Comparison of ENCODE assay signal across 16 mouse cellular contexts in genomic region chrX:57916705-57917104, GRCm38 (mm10).
DNase-seq lines count a peak whose midpoint lies in the region; ATAC-seq lines count a peak whose summit lies in the region.
"Had no signal": no experiment of that assay in that cellular context is flagged by ENCODE, and none has a peak within 500 bp of the region (broad histone marks: within the 10 kb centered on the region; RNA-seq: fewer than 3 reads in every experiment).

No protein-coding gene starts in this region.

- H3K4me3 ChIP-seq in forebrain, embryonic 10.5 days = peak overlapping the region; percentile 14
- H3K4me3 ChIP-seq in forebrain, embryonic 15.5 days = no peak overlapping the region
- H3K4me3 ChIP-seq in hindbrain, embryonic 11.5 days (ENCODE audit: low read depth, low read length) = no peak overlapping the region
- peak overlapping the region; percentile 28 for H3K4me3 ChIP-seq in midbrain, embryonic 10.5 days
- H3K4me3 ChIP-seq in neural tube, embryonic 13.5 days = no peak overlapping the region
- H3K4me3 ChIP-seq: embryonic facial prominence, embryonic 12.5 days had no signal

- no peak for ATAC-seq in forebrain, embryonic 15.5 days (replicated peaks)
- ATAC-seq in hindbrain, embryonic 11.5 days (ENCODE audit: low FRiP score) = 0 out of 2 replicates have a peak, but pooled peaks have one; percentile 21
- no peak for ATAC-seq in neural tube, embryonic 13.5 days (ENCODE audit: low read depth)

- H3K27me3 ChIP-seq in forebrain, embryonic 10.5 days (ENCODE audit: poor library complexity, severe bottlenecking) = peaks cover 55% of the 10 kb centered on the region
- H3K27me3 ChIP-seq in forebrain, embryonic 15.5 days = peaks cover 10% of the 10 kb centered on the region
- peaks cover 12% of the 10 kb centered on the region for H3K27me3 ChIP-seq in hindbrain, embryonic 11.5 days (ENCODE audit: control insufficient read depth, insufficient read depth, low read length)
- H3K27me3 ChIP-seq in midbrain, embryonic 10.5 days (ENCODE audit: low read depth, poor library complexity, severe bottlenecking) = peaks cover 51% of the 10 kb centered on the region
- peaks cover 18% of the 10 kb centered on the region for H3K27me3 ChIP-seq in neural tube, embryonic 13.5 days

- DNase-seq in forebrain, embryonic 10.5 days (ENCODE audit: extremely low spot score, low spot score) = peak; percentile 29
- DNase-seq in hindbrain, embryonic 11.5 days (ENCODE audit: low spot score) = peak; percentile 30
- DNase-seq in midbrain, embryonic 10.5 days (ENCODE audit: low spot score) = peak; percentile 37
- DNase-seq in left cerebral cortex, postnatal 10 days (ENCODE audit: extremely low spot score in 1 of 2, low spot score in 2 of 2) = no peak
- DNase-seq in cerebellum, adult 18-20 months = no peak
- no peak for DNase-seq in cerebellum, adult 11 months
- DNase-seq: adrenal gland, postnatal 25 days; heart, adult 18-20 months; heart, postnatal 14 days; kidney, adult 2 months; lung, adult 18-20 months; right cerebral cortex, postnatal 25 days; thymus, postnatal 14 days had no signal

- H3K27ac ChIP-seq in forebrain, embryonic 10.5 days = peak overlapping the region; percentile 51
- H3K27ac ChIP-seq in forebrain, embryonic 15.5 days (replicated peaks) = no peak overlapping the region
- no peak overlapping the region for H3K27ac ChIP-seq in hindbrain, embryonic 11.5 days (ENCODE audit: low read depth, low read length)
- H3K27ac ChIP-seq in midbrain, embryonic 10.5 days (replicated peaks) = 0 out of 2 replicates have a peak overlapping the region, but pooled peaks have one; percentile 49
- no peak overlapping the region for H3K27ac ChIP-seq in neural tube, embryonic 13.5 days (replicated peaks)
- H3K27ac ChIP-seq: embryonic facial prominence, embryonic 12.5 days had no signal

- intact Hi-C loops in left cerebral cortex, postnatal 10 days (cut with DNase I) = no loop called here

- no peaks in the 10 kb centered on the region for H3K36me3 ChIP-seq in forebrain, embryonic 10.5 days (replicated peaks)
- H3K36me3 ChIP-seq in forebrain, embryonic 15.5 days = no peaks in the 10 kb centered on the region
- no peaks in the 10 kb centered on the region for H3K36me3 ChIP-seq in hindbrain, embryonic 11.5 days (ENCODE audit: control insufficient read depth, insufficient read depth, low read length)
- no peaks in the 10 kb centered on the region for H3K36me3 ChIP-seq in midbrain, embryonic 10.5 days
- no peaks in the 10 kb centered on the region for H3K36me3 ChIP-seq in neural tube, embryonic 13.5 days
- H3K36me3 ChIP-seq: embryonic facial prominence, embryonic 12.5 days had no signal

- 14% methylated on average over 11 of the region's 11 CpGs for WGBS in forebrain, embryonic 10.5 days
- WGBS in forebrain, embryonic 15.5 days = 28% methylated on average over 10 of the region's 11 CpGs
- WGBS in hindbrain, embryonic 11.5 days = 25% methylated on average over 10 of the region's 11 CpGs
- 13% methylated on average over 11 of the region's 11 CpGs for WGBS in midbrain, embryonic 10.5 days
- WGBS in neural tube, embryonic 13.5 days = 23% methylated on average over 11 of the region's 11 CpGs

- H3K9ac ChIP-seq in forebrain, embryonic 15.5 days (replicated peaks) = no peak overlapping the region
- H3K9ac ChIP-seq in hindbrain, embryonic 11.5 days (ENCODE audit: low read depth, low read length) = no peak overlapping the region
- no peak overlapping the region for H3K9ac ChIP-seq in neural tube, embryonic 13.5 days
- H3K9ac ChIP-seq: embryonic facial prominence, embryonic 12.5 days had no signal

- H3K9me3 ChIP-seq in forebrain, embryonic 10.5 days = no peaks in the 10 kb centered on the region
- H3K9me3 ChIP-seq in forebrain, embryonic 15.5 days = no peaks in the 10 kb centered on the region
- no peaks in the 10 kb centered on the region for H3K9me3 ChIP-seq in hindbrain, embryonic 11.5 days (ENCODE audit: control insufficient read depth, low read length)
- H3K9me3 ChIP-seq in midbrain, embryonic 10.5 days (replicated peaks) = no peaks in the 10 kb centered on the region
- H3K9me3 ChIP-seq in neural tube, embryonic 13.5 days = no peaks in the 10 kb centered on the region
- H3K9me3 ChIP-seq: embryonic facial prominence, embryonic 12.5 days had no signal

- peaks cover 53% of the 10 kb centered on the region for H3K4me1 ChIP-seq in forebrain, embryonic 10.5 days
- no peaks in the 10 kb centered on the region for H3K4me1 ChIP-seq in forebrain, embryonic 15.5 days
- H3K4me1 ChIP-seq in hindbrain, embryonic 11.5 days (replicated peaks; ENCODE audit: control insufficient read depth, insufficient read depth, low read length) = no peaks in the 10 kb centered on the region
- H3K4me1 ChIP-seq in midbrain, embryonic 10.5 days = peaks cover 44% of the 10 kb centered on the region
- H3K4me1 ChIP-seq in neural tube, embryonic 13.5 days (replicated peaks) = peaks cover 7% of the 10 kb centered on the region; the same call in 1 of the 2 replicates
- H3K4me1 ChIP-seq: embryonic facial prominence, embryonic 12.5 days had no signal

- no peak overlapping the region for H3K4me2 ChIP-seq in forebrain, embryonic 15.5 days (replicated peaks)
- no peak overlapping the region for H3K4me2 ChIP-seq in hindbrain, embryonic 11.5 days (replicated peaks; ENCODE audit: low read depth, low read length)
- peak overlapping the region; percentile 30 for H3K4me2 ChIP-seq in neural tube, embryonic 13.5 days
- H3K4me2 ChIP-seq: embryonic facial prominence, embryonic 12.5 days had no signal

Comparison
In these comparisons a context has a peak if more than half of its experiments do, and no peak if none do; other contexts are left out.
1. H3K27ac ChIP-seq: peak in forebrain, embryonic 10.5 days (single experiment) and midbrain, embryonic 10.5 days (single experiment); none in forebrain, embryonic 15.5 days (single experiment), hindbrain, embryonic 11.5 days (single experiment) and neural tube, embryonic 13.5 days (single experiment).
2. H3K4me3 ChIP-seq: peak in forebrain, embryonic 10.5 days (single experiment) and midbrain, embryonic 10.5 days (single experiment); none in forebrain, embryonic 15.5 days (single experiment), hindbrain, embryonic 11.5 days (single experiment) and neural tube, embryonic 13.5 days (single experiment).
3. DNase-seq: peak in forebrain, embryonic 10.5 days (single experiment), hindbrain, embryonic 11.5 days (single experiment) and midbrain, embryonic 10.5 days (single experiment); none in left cerebral cortex, postnatal 10 days (0 of 2), cerebellum, adult 18-20 months (0 of 2) and cerebellum, adult 11 months (single experiment).